Mouse (Mus musculus): ENCODE results near the gene Defb45.

The Defb45 gene

DNA sequence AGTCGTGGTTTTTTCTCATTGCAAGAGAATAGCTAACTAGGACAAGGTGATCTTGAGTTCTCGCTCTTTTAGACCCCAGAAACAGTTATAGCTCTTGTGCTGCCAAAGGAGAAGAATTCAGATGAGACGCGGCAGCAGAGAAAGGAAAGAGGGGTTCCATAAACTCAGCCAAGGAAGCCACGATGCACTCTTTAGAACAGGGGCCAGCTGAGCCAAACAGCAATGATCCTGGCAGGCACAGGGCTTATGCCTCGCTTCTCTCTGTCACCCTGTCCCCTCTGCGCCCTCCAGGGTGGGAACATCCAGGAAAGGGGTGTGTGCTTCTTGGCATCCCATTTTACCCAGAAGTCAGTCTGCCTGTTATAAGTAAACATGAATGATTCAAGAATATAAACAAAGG, at the start of gene Defb45:
Defb45 (minus strand) TSS at position 101 of the 400 bp plus-strand sequence.
- no peak for DNase-seq

DNA sequence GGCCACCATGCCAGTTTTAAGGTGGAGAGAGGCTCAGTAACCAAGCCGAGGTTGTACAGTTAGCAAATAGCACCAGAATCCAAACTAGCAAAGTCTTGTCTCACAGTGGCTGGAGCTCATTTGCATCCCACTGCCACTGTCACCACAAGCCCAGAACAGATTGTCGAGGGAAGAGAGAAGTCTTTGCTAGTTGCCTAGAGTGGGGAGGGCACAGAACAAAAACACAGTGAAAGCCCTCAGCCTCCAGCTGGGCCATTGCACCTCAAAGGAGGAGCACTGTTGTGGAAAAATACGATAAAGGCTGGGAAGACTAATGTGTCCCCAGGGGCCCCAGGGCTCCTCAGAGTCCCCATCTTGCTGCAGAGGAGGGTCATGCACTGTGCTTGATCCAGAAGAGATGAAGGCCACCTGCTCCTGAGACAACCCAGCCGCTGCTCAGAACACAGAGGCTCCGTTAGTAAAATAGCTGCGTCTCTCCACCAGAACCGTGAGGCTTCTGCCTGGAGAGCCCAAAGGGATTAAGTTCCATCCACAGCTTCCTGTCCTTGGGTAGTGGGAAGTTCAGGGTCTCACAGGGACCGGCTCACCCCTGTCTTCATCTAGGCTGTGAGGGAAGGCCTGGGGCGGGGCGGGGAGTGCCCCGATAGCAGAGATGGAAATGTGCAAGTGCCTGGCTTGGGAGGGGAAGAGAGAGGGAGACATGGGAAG, 40.4 kb upstream of the Defb45 start:
- DNase-seq: no peak

DNA sequence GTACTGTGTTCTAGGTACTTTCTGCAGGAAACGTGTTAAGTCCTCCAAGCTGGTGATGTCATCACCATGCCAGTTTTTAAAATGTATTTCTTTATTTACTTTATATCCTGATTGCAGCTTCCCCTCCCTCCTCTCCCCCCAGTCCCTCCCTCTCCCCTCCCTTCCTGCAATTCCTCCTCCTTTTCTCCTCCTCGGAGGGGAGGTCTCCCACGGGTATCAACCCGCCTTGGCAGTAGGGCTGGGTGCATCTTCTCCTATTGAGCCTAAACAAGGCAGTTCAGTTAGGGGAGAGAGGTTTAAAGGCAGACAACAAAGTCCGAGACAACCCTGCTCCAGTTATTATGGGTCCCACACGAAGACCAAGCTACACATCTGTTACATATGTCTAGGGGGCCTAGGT, 39.7 kb upstream of the Defb45 start:
- DNase-seq: no peak

DNA sequence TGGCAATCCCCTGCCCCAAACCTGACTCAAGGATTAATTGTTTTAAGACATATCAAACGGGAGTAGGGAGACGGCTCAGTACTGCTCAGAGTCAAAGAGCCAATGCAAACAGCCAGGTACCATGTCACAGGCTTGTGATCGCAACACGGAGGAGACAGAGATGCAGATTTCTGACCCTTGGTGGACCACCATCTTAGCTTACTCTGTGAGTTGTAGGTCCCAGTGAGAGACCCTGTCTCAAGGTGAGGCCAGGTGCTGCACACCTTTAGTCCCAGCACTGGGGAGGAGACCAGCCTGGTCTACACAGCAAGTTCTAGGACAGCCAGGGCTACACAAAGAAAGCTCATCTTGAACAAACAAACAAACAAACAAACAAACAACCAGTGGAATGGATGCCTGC, 38.2 kb upstream of the Defb45 start:
- no peak for DNase-seq

DNA sequence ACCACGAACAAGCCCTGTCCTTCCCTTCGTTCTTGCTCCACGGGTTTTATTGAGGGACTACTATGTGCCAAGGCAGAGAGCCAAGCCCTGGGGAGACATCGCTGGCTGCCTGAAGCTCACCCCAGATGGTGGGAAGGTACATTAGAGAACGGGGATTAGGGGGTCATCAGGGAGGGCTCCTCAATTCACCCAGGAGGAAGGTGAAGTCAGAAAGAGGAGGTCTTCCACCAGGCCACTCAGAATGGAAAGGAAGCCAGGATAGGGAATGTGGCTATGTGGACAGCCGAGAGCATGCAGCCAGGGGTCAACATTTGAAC, 37.8 kb upstream of the Defb45 start:
- DNase-seq: no peak

DNA sequence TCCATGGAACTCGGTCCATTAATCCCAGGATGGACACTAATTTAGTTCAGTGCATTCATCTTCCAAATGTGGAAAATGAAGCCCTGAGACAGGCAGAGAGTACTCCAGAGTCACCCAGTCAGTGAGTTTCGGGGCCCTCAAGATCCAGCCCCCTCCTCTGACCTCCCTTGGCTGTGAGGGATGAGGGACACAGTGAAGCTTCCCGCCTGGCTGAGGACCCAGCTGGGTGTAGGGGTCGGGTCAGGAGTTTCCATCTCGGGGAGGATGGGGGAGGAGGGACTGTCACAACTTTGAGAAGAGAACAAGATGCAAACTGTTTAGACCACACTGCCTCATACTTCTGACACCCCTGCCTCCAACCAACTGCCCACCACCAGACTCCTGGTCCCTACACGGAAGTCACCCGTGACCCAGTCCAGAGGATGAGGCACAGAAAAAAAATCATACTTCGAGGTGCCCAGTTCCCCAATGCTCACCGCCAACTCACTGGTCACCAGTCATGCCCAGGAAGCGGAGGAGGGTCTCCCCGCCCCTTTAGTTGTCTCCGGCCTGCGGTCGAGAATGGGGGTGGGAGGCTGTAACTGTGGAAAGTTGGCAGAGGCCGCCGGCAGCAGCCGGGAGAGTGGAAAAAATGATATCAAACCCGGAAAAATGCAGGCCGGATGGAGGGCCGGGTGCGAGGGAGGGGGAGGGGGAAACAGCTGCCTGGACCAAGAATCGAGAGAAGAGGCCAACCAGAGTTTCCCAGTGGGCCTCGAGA, 37.2 kb upstream of the Defb45 start:
- DNase-seq: no peak

DNA sequence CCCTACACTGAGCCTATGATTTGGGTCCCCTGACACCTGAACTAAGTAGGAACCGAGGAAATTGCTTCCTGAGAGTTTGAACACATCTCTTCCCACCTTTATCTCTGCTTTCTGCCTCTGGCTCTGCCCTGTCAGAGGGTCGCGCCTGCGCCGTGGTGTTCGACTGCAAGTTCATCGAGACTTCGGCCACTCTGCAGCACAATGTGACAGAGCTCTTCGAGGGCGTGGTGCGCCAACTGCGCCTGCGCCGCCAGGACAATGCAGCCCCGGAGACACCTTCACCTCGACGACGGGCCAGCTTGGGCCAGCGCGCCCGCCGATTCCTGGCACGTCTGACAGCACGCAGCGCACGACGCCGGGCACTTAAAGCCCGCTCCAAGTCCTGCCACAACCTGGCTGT, 35.1 kb upstream of the Defb45 start:
- DNase-seq: no peak

DNA sequence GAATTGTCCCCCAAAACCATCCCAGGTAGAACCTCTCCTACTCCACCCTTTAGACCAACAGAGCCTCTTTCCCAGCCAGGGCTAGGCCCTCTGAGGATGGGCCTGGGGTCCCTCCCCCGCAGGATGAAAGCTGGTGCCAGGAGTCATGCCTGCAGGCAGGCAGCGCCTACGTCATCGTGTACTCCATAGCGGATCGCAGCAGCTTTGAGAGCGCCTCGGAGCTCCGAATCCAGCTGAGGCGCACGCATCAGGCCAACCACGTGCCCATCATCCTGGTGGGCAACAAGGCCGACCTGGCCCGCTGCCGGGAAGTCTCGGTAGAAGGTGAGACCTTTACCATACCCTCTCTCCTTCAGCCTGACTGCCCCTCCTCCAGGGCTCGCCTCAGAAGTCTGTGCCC, 34.1 kb upstream of the Defb45 start:
- DNase-seq: no peak

DNA sequence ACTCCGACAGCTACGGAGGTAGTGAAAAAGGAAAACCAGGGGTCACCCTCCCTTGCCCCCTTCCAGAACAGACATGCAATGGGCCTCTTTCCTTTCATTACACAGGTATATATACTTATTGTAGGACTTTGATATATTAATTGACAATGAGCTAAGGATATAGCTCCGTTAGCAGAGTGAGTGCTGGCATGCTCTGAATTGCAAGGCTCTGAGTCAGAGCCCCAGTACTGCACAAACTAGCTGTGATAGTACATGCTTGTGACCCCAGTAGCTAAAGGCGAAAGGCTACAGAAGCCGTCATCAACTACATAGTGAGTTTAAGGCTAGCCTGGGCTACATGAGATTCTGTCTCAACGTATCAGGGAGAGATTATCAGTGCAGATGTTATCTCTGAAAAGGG, 30.7 kb upstream of the Defb45 start:
- no peak for DNase-seq

DNA sequence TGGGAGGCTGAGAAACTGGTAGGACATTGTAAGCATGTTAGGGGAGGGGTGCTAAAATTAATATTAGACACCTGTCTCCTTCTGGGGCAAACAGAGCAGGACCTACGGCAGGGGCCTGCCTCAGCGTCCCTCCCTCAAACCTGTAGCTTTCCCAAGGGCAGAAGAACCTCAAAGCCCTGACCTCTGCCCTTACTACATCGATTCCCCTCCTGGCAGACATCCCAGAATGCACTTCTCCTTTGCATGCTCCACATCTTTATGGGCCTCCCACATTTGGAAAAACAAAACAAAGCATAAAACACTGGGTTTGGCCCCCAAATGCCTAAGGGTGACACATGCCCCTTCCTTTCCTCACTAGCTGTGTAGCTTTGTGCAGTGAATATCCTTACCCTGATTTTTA, 30.0 kb upstream of the Defb45 start:
- DNase-seq: no peak

DNA sequence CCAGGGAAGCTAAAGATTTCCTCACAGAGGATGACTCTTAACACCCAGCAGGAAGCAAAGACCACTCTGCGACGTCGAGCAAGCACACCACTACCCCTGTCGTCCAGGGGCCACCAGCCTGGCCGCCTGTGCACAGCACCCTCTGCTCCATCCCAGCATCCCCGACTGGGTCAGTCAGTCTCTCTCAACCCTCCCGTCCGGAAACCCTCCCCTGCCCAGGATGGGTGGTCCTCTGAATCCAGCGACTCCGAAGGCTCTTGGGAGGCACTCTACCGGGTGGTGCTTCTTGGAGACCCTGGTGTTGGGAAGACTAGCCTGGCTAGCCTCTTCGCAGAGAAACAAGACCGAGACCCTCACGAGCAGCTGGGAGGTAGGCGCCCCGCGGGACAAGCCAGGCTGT, 28.9 kb upstream of the Defb45 start:
- DNase-seq: no peak

DNA sequence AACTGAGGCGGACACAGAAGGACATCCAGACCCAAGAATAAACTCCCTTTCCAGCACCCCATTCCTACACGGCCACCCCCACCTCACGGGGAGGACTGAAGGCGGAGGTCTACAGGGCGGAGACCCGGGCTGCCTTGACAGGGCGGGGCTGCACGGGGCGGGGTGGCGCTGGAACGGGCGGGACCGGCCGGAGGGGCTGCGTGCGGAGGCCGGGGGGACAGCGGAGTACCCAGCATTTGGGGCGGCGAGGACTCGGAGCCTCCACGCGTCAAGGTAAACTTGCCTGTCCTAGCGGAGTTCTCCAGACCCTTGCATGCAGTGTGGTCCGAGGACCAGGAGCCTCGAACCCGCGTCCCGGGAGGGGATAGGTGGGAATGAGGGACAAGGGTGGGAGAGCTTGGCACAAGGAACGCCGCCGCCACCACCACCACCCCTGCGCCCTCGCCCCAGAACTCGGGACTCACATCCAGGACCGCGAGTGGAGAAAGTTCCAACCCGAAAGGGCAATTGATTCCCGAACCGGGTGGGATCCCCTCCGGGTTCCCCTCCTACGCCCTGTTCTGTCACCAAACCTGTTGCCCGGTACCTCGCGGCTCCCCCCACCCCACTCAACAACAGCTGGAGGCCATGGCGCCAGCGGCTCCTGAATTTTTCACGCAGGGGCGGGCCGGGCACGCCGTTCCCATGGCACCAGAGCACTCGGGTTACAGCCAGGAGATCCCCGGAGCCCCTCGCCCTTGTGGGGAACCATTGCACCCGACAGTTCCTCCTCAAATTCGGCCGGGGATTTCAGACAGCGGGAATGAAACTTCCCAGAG, 27.8 kb upstream of the Defb45 start, which contains the start of gene Rem1:
Rem1 (plus strand) TSS at position 178 of the 818 bp plus-strand sequence.
- no peak for DNase-seq

DNA sequence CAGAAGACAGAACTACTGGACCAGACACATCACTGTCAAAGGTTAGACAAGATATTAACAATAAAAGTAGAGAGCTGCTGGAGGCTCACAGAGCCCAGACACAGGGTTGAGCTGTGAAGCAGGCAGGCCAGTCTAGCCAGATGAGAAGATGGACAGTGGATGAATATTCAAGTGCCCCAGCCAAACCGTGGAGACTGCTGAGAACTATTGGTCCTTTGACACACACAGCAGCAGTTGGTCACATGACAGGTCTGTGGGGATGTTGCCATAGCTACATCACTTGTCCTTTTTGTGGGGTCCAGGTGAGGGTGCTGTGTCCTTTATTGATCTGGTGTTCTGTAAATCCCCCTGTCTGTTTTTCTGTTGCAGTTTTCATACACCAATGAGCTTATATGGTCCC, 26.1 kb upstream of the Defb45 start:
- no peak for DNase-seq

DNA sequence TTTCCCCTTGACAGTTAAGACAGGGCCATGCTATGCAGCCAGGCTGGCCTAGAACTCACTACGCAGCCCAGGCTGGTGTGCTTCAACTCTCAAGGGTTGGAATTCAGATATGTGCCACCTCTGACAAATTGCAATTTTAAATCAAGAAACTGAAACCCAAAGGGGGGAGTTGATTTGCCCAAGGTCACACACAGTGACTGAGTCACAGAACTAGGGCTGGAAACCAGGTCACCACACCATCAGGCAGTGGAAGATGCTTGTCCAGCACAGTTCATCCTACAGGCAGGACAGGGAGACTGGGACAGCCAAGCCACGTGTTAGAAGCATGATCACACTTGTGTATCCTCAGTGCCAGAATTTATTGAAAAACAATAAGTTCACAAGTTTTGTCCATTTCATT, 25.4 kb upstream of the Defb45 start:
- no peak for DNase-seq

DNA sequence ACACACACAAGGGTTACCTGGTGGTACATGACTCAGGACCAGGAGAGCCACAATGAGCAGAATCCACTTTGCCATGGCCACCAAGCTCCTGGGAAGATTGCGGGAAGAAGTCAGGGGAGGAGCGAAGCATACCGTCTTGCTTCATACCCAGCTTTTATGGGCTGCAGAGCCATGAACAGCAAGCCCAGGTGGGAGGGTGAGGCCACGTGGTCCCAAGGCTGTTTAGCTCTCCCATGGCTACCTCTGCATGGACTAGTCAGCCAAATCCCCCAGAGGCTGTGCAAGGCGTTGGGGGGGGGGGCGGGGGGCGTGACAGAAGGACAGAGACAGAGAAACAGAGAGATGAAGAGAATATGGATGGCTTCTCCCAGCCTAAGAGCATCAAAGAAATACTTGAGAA, 23.8 kb upstream of the Defb45 start, which contains the start of gene Defb25:
Defb25 (minus strand) TSS at position 101 of the 400 bp plus-strand sequence.
- no peak for DNase-seq

DNA sequence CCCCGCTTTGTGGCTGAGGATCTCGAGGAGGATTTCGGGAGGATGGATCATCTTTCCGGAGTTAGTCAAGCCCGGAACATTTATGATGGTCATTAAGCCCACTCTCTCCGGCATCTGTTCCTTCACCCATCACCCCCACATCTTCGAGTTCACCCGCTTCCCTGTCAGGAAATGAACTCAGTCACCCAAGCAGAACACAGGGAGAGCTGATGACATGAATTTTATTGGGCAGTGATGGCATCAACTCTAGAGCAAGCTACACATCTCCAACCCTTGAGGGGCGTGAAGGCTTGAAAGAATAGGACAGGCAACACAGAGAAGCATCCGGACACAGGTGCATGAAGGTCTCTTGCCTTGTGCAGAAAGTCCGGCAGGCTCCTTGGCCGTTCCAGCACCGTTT, 23.0 kb upstream of the Defb45 start:
- no peak for DNase-seq

DNA sequence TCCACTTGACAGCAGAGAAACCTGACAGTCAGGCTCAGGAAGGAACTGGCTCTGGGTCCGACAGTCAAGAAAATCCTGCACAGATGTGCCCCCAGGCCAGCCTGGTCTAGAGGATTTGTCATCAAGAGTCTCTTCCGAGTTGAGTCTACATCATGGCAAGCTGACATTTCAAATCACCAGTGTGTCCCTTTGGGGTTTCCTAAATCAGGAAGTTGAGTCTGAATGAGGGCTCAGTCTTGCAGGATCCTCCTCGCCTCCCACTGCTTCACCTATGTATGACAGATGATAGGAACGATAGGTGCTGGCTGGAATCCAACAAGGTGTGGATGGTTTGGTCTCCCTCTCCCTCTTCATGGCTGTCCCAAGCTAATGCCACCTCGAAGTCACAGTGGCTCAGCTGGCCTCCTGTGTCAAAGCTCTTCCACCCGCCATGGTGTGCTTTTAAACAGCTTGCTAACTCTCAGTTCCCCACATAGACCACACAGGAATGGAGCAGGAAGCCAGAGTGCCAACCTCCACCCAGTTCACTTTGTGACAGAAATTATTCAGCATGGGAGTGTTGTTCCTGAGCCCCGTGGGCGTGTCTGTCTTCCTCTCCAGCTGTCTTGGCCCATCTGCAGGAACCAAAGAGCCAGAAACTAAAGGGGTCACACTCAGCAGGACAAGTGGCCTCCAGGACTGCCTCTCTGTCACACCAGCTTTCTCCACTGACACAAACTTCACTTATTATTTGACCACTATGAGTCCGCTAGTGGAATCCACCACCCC, 21.4 kb upstream of the Defb45 start:
- no peak for DNase-seq

DNA sequence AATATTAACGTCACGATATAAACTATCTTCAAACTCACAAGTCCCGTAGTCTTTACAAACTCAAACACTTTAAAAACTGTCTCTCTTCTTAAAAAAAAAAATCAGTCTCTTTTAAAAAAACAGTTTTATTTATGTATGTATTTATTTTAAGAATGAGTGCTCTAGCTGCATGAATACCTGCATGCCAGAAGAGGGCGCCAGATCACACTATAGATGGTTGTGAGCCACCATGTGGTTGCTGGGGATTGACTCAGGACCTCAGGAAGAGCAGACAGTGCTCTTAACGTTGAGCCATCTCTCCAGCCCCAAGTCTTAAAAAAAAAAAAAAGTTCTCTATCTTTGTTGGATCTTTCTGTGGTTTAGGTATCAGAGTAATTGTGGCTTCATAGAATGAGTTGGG, 18.2 kb upstream of the Defb45 start:
- DNase-seq: no peak

DNA sequence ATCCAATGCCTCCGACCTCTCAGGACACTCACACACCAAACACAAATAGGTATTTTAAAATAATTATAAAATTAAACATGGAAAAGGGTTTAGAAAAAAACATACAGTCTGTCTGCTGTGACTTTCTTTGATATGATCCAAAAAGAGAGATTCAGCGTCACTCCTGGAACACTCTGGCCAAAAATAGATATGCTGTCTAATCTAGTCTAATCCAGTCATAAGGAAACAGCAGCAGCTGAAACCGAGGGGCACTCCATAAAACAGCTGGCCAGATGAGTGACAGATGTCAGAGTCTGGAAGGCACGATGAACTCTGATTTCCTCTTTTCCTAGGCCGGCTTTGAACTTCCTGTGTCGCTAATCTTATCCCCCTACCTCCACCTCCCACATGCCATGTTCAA, 17.3 kb upstream of the Defb45 start:
- no peak for DNase-seq

DNA sequence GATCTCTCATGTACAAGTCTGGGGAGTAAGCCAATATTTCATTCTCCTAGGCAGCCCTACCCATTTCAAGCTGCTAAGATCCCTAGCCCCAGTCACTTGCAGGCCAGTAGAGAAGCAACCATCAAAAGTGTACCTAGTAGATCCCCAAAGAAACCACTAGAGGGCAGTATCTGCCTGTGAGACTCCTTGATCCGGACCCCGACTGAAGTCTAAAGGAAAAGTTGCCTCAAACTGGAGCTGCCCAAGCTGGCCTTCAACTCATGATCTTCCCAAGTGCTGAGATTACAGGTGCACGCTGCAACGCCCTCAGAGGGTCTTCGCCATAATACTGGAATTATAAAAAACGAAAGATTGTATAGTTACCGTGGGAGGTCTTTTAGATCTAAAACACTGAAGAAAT, 16.4 kb upstream of the Defb45 start:
- DNase-seq: peak; percentile 37

DNA sequence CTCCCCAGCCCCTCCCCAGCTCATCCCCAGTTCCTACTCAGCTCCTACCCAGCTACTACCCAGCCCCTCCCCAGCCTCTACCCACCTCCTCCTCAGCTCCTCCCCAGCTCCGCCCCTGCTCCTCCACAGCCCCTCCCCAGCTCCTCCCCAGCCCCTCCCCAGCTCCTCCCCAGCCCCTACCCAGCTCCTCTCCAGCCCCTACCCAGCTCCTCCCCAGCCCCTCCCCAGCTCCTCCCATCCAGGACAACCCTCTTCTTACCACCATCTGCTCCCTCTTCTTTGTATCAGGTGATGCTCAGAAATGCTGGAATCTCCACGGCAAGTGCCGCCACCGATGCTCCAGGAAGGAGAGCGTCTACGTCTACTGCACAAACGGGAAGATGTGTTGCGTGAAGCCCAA, 13.0 kb upstream of the Defb45 start:
- no peak for DNase-seq

DNA sequence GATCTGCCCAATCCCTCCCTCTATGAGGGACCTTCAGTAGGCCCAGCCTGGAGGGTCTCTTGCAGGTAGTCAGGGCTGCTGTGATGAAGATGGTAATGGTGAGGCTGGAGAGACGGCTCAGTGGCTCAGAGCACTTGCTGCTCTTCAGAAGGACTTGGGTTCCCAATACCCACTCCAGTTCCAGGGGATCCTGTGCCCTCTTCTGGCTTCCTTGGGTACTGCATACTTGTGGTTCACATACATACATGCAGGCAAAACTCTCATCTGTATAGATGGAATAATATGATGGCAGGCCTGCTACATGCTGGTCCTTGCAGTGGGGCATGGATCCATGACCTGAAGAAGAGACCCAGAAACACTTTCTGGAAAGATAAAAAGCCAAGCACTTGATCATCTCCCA, 9.5 kb upstream of the Defb45 start:
- no peak for DNase-seq

DNA sequence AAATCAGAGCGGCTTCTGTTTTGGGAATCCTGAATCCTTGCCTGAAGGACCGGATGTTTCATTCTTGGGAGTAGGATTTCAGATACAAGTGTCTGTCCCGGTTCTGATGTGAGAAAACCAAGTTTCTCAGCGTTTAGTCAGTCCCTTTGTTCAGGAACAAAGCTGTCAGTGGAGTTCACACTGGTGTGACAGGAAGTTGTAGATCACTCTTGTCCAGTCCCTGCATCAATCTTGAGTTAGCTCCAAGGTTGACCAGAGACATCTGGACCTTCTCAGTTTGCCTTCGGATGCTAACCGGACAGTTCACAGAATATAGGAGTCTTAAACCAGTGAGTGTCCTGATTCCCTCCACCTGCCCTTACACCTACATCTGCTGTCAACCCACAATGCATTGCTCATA, 8.5 kb upstream of the Defb45 start:
- no peak for DNase-seq
